Mouse (Mus musculus): ENCODE results near the gene Pard3.
A peak's percentile ranks its signal among the peaks of the same experiment; 100 is the strongest.

Pard3 gene

DNA sequence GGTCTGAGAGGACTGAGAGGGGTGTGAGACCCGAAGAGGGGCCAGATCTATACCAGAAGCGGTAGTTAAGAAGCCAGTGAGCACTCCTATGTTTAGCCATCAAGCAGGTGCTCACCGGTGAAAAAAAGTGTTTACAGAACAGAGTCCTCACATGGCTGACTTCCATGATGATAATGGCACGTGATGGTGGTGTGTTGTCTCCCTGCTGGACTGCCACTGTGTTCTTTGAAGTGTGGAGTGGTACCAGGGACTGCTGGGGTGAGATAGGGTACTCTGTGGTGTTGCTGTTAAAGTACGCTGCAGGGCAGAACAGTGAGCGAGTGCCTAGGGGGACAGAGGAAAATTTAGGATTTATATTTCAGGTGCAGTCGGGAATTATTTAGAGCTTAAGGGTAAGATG lies 122.2 kb downstream of the Pard3 start:
- DNase-seq: no peak

- DNase-seq: no peak
Observed at GRCm38 (mm10) chr8:127188671-127189070, 125.0 kb downstream of the Pard3 start.

DNA sequence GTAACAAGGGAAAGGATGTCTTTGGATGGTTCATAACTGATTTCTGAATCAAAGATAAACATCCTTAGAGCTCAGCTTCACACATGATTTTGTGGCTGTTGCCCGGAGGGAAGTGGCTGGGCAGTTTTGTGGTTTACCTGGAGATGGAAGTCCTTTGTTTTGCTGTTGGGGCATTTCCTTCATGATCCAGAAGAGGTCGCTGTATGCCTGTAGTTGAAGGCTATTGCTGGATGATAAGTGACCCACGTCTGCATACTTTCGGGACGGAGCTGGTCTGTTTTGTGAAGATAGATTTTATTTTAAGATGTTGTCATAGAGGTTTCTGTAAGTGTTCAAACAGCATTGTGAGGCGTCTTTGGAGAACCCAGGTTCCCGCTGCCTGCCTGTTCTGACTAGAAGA lies 126.7 kb downstream of the Pard3 start:
- peak; percentile 63 for DNase-seq

DNA sequence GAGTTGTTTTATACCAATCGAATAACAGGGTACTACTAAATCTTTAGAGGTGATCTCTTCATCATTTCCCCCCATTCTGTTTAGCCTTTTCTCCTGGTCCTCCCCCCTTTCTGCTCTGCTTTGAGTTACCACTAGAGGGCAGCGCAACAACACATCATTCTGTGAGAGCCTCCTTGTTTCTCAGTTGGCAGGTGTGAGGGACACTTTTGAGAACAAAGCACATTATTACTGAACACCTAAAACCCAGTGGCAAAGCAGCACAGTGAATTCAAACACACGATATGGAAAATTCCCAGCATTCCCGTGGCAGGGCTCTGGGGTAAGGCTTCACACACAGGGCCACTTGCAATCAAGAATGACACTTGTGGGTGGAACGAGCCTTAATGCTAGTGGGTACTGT lies 127.7 kb downstream of the Pard3 start:
- DNase-seq: peak; percentile 66

DNA sequence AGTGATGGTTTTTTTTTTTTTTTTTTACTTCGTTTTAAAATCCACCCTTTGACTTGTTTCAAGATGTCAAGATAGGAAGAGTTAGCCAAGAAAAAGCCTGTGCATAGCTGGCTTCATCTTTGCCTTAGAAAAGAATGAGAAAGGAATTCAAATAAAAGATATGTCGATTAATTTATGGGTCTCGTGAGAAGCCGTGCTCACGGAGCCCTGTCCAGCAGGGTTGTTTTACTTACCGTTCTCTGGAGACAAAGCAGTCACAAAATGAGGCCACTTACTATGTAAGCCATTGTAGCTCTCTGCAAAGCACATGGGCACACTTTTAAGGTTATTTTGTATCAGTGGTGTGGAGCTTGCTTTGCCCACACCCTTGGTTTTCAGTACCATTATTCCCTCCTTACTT lies 128.1 kb downstream of the Pard3 start:
- no peak for DNase-seq

- no peak for DNase-seq
Observed at GRCm38 (mm10) chr8:127192331-127192730, 128.6 kb downstream of the Pard3 start.

- no peak for DNase-seq
Observed at GRCm38 (mm10) chr8:127193375-127193774, 129.7 kb downstream of the Pard3 start.

- DNase-seq: no peak
Observed at GRCm38 (mm10) chr8:127194786-127195407, 131.2 kb downstream of the Pard3 start.

- no peak for DNase-seq
Observed at GRCm38 (mm10) chr8:127196505-127197265, 133.0 kb downstream of the Pard3 start.

- no peak for DNase-seq
Observed at GRCm38 (mm10) chr8:127207455-127207854, 143.8 kb downstream of the Pard3 start.

DNA sequence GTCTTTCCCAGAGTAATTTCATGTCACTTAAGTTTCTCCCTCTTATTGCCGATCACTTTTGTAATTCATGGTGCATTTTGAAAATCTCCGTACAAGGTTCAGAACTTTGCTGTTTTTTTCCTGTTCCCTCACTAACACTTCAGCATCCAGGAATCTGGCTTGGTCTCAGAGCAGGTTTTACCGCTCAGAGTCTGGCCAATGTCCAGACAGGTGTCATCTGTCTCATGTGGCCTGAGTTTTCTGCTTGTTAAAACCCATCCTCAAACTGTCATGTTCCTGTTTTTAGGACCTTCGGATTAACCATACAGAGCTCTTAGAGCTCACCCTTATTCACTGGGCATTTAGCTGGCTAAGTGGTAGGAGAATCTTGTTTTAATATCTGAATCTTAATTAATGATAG lies 146.9 kb downstream of the Pard3 start:
- no peak for DNase-seq

- DNase-seq: no peak
Observed at GRCm38 (mm10) chr8:127214338-127214737, 150.6 kb downstream of the Pard3 start.

DNA sequence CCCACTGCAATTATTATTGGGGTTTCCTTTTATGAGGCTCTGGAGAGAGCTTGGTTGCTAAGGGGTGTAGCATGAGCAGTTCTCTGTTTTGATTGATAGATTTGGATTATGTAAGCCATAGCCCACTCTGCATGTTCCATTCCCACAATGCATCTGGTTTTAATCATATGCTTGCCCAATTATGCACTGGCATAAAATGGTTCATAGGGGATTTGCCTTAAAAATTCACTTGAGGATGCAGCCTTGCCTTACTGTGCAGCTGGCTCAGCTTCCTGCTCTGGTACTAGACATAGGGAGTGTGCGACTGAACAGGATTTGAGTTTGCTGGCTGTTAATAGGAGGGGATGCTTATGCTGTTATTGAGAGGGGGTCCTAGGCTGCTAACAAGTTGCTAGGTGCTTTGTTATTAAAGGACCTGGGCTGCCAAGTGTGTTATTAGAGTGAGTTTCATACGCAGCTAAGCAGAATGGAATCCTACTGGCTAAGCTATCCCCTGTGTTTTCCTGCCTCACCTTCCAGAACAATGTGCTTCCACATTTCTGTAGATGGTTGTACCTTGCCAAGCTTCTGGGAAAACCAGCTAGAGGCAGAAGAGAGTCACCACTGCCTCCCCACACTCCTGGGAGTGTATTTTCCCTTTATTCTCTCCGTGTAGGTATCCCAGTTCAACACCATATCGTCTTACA lies 151.2 kb downstream of the Pard3 start:
- DNase-seq: no peak

- DNase-seq: no peak
Observed at GRCm38 (mm10) chr8:127220206-127220605, 156.5 kb downstream of the Pard3 start.

- no peak for DNase-seq
Observed at GRCm38 (mm10) chr8:127220615-127221014, 156.9 kb downstream of the Pard3 start.

GRCm38 (mm10) chr8:127222361-127222760 lies 158.7 kb downstream of the Pard3 start:
- no peak for DNase-seq

GRCm38 (mm10) chr8:127226996-127227395 lies 163.3 kb downstream of the Pard3 start:
- no peak for DNase-seq

DNA sequence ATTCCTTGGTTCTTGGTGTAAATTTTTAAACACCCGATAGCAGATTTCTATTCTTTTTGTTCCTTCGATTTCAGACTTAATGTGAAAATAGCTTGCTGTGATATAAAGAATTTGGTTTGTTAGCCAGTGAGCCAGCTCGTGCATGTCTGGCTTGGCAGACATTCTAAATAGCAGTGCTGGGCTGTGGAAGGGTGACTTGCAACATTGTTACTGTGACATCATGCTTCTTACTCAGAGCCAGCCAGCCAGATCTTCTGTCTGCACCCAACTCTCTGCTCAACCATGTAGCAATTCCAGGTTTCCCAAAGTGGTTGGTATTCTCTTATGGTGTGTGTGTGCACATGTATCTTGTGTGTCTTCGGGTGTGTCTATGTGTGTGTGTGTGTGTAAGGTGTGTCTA lies 163.7 kb downstream of the Pard3 start:
- DNase-seq: no peak

- no peak for DNase-seq
Observed at GRCm38 (mm10) chr8:127229325-127230232, 165.9 kb downstream of the Pard3 start.

- no peak for DNase-seq
Observed at GRCm38 (mm10) chr8:127230233-127230595, 166.5 kb downstream of the Pard3 start.

- DNase-seq: no peak
Observed at GRCm38 (mm10) chr8:127243351-127243750, 179.7 kb downstream of the Pard3 start.

DNA sequence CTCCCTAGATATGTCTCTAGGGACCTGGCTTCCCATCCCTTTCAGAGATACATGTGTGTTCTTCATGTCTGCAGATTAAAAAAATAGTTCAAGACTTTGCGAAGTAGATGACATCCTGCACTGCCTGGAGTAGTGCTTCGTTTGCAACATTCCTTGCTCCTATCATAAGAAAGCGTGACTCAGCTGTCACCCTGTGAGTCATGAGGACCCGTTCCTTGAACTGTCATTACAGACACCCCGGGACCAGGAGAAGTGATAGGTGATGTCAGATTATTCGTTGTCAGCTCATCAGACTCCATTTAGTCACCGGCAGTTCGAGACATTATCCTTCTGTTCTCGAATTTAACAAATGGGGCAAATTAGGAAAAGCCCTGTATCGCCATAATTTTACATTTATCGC lies 180.1 kb downstream of the Pard3 start:
- DNase-seq: no peak

GRCm38 (mm10) chr8:127250746-127251145 lies 187.1 kb downstream of the Pard3 start:
- DNase-seq: no peak
